Mouse (Mus musculus): ENCODE data around the gene Mia.

Mia gene

GRCm38 (mm10) chr7:27184964-27185363, 4.0 kb upstream of the Mia start:
- no peak for DNase-seq (ENCODE audit: low spot score)

GRCm38 (mm10) chr7:27182498-27182897, 1.5 kb upstream of the Mia start:
- no peak for DNase-seq (ENCODE audit: low spot score)

DNA sequence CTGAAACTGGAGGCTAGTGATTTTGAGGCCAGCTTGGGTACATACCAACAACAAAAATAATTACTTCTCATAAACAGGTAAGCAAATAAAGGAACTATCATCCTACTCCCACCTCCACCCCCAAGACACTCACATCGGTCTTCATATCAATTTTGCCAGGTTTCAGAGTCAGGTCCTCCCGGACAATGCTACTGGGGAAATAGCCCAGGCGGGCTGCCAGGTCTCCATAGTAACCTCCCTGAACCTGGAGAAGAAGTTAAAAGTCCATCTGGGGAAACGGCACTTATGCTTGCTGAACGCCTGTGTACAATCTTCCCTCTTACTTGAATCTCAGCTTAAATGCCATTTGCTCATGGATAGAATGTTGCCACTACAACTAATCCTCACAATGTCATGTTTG, 921 bp downstream of the Mia start:
- DNase-seq (ENCODE audit: low spot score): no peak

DNA sequence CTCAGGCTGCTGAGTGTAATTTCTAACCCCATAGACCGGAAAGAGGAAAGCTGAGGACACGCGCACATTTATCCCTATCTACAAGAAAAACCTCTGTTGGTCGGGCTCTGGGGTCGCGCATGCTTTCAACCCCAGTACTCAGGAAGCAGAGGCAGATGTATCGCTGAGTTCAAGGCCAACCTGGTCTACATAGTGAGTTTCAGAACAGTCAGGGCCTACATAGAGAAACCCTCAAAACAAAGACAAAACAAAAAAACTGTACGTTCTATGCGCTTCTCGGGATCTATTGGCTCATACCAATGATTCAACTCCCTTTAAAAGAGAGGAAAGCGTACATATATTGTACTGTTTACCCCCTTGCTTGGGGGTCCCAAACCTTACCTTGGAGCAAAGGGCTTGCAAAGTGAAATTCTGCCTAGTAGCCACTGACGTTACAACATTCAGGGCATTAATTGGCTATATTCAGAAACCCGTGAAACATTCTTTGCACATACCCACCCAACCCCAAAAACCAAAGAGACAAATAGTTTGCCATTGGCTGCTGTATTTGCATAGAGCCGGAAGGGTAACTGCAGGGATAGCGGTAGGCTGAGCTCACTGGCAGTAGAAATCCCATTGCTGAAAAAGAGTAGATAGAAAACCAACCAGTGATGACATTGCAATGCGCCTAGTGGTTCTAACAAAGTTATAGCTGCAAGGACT, 1.6 kb downstream of the Mia start:
- DNase-seq (ENCODE audit: low spot score): no peak

- DNase-seq (ENCODE audit: low spot score): peak; percentile 96
These were observed 2.4 kb downstream of the Mia start, which contains the start of gene Rab4b for GRCm38 (mm10) chr7:27178324-27179216. Rab4b (minus strand) TSS chr7:27178896.

DNA sequence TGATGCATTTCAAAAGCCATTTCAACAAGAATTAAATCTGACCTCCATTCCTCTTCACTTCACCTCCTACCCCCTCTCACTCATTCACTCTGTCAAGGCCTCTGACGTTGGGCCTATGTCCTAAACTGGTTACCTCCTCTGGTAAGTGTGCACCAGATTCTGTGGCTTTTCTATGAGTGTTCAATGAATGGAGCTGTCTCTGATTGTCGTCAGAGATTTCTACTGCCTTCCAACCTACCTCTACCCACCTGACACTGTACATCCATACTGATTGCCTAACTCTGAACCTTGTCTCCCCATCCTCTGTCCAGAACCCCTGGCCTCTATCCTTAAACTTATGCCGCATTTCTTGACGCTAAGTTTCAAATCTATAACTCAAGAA, 3.0 kb downstream of the Mia start:
- DNase-seq (ENCODE audit: low spot score): no peak

DNA sequence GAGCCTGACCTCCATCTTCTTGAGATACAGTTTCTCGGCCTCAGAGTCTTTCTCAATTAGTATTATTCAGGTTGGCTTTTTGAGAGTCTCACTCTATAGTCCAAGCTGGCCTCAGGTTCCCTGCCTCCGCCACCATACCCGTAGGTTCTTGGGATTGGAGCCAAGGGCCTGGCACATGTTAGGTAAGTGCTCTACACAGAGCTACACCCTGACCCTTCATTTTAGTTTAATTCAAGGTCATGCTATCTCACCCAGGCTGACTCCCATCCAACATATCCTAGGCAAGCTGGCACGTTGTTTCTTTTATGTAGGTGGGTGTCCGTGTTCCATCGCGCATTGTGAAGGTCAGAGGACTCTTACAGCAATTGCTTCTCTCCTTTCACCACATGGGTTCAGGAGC, 6.1 kb downstream of the Mia start:
- DNase-seq (ENCODE audit: low spot score): no peak

- DNase-seq (ENCODE audit: low spot score): no peak
These were observed 6.5 kb downstream of the Mia start for GRCm38 (mm10) chr7:27174496-27174895.

DNA sequence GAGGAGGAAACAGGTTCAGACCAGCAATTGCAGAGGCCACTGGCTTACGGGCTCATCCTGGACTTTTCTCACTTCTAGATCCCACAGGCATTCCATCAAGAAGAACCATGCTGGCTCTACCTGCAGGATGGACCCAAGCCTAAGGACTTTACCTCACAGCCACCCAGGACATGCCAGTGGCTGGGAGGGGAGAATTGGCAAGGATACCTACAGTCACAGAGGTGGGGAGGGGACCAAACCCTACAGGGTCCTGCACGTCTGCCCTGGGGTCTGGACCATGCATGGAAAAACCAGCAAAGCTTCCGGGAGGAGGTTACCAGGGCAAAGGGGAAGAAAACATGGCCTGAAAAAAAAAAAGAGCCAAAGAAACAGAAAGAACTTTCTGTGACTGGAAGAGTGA, 10.0 kb downstream of the Mia start:
- no peak for DNase-seq (ENCODE audit: low spot score)

DNA sequence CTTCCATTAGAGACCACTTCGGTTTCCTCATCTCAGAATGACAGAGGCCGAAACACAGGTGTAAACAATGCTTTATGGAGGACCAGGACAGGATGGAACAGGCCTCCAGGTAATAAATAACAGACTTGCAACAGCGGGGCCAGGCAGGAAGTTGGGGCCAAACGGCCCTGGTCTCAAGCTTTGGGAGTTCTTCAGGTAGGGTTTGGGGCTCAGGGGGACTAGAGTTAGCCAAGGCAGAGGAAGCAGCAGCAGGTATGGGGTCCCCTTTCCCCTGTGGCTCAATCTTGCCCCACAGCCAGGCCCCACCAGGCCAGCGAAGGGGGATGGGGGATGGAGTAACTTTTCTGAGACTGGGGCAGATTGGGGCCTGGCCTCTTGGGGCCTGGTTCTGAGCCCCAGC, 12.6 kb downstream of the Mia start:
- no peak for DNase-seq (ENCODE audit: low spot score)

DNA sequence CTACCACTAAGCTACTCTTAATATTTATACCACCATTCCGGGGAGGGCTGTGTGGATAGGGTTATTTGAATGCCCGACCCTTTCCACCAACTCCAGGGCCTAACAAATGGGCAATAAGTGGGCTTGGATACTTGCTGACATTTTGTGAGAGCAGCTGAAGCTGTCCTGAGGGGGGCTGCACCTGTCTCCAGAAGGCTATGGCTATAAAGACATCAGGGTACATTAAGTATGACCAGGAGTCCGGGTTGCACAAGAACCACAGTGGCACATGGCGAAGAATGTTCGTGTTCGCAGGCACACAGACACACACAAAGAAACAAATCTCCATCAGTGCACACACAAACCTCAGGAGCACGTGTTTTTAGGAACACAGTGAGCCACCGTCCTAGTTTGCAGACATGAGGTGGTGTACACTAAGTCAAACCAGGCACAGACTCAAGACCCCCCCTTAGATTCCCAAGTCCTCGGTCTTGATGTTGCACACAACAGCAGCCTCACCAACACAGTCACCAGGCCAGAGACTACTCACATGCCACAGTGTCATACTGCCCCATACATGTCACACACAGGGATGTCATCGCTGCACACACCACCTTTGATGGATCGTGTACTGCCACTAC, 13.4 kb downstream of the Mia start:
- no peak for DNase-seq (ENCODE audit: low spot score)

GRCm38 (mm10) chr7:27166614-27167474, 14.1 kb downstream of the Mia start, which contains the start of gene Egln2:
Egln2 (minus strand) TSS chr7:27166802.
- DNase-seq (ENCODE audit: low spot score): peak; percentile 88

DNA sequence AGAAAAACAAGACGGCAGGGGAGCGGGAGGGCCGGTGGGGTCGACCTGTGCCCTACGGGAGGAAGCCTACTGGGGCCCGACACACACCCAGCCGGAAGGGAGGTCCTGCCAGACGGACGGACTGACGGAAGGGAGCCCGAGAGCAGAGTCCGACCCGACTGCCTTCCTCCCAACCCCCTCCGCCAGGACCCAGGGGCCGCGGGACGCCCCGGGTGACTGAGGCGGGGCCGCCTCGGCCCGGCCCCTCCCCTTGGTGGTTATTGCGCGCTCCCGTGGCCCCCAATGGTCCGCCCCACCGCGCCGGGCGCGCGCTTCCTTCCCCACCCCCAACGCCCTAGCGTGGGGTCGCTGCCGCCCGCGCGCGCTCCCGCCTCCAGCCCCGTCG, 14.7 kb downstream of the Mia start:
- DNase-seq (ENCODE audit: low spot score): peak; percentile 34

GRCm38 (mm10) chr7:27165696-27166095, 15.3 kb downstream of the Mia start:
- no peak for DNase-seq (ENCODE audit: low spot score)

DNA sequence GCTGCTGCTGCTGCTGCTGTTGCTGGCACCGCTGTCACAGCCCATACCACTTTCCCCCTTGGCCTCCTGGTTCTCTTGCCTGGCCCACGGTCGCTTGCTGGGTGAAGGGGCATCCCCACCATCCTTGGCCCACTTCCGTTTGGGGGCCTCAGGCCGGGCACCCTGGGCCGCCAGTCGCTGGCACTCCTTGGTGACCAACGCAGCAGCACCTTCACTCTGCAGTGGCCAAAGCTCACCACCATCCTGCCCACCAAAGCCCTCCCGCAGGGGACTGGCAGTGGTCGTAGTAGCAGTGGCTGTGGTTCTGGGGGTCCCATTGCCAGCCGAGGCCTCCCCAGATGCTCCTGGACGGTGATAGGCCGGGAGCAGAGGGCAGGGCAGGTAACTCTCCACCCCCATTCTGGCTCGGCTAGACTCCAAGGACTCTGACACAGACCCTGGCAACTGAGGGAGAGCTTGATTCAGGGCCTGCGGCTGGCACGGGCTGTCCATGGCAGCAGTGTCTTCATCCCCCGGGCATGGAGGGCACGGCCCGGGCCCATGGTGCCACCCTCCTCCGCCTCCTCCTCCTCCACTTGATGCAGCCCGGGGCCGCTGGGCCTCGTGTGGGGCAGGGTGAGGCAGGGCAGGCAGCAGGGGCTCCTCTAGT, 15.8 kb downstream of the Mia start:
- DNase-seq (ENCODE audit: low spot score): no peak

GRCm38 (mm10) chr7:27164112-27164947, 16.6 kb downstream of the Mia start:
- DNase-seq (ENCODE audit: low spot score): no peak

GRCm38 (mm10) chr7:27163450-27163805, 17.5 kb downstream of the Mia start:
- DNase-seq (ENCODE audit: low spot score): no peak

- no peak for DNase-seq (ENCODE audit: low spot score)
These were observed 18.0 kb downstream of the Mia start for GRCm38 (mm10) chr7:27162780-27163449.

DNA sequence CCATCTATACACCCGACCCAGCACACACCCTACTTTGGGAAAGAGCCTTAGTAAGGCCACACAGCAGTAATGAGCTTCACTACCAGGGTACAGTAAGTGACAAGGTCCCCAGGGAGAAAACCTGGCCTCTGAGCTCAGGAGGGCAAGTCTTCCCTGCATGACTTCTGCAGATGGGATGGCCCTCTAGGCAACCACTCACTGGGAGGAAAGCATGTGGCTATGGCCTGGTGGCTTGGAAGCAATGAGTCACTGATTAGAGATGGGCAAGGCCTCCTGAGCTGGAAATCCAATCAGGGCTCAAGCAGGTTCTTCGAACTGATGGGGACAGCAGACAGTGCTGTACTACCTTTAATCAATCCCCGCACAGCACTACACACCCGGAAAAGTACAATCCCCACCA, 19.2 kb downstream of the Mia start:
- DNase-seq (ENCODE audit: low spot score): no peak

DNA sequence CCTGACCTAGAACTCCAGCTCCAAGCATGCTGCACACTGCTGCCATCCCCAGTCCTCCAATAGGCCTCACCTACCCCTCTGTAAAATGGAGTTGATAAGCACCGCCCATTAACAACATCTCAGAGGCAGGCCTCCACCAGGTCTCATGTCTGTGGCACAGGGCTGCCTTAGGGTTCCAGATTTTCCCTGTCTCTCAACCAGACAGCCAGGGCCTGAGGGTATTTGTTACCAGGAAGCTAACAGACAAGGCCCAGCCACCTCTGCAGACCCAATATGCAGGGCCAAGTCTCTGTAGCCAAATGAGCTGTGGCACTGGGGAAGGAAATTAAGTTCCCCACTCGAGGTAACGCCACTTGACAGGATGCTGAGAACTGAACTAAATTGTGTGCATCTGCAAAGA, 20.0 kb downstream of the Mia start:
- DNase-seq (ENCODE audit: low spot score): no peak
